Mouse (Mus musculus) heart, postnatal 0 days (tissue): ENCODE measurements around the gene Msh3.

Source experiments
- CTCF ChIP-seq: IDR thresholded peaks from 2 replicates; pipeline ENCODE4 v1.5.1; 2016; ENCODE audit warnings: antibody characterized with exemption, control low read depth, low read depth
- EP300 ChIP-seq: IDR thresholded peaks from 2 replicates; pipeline ENCODE4 v1.6.1; 2016; ENCODE audit warnings: antibody characterized with exemption, low read depth

DNA sequence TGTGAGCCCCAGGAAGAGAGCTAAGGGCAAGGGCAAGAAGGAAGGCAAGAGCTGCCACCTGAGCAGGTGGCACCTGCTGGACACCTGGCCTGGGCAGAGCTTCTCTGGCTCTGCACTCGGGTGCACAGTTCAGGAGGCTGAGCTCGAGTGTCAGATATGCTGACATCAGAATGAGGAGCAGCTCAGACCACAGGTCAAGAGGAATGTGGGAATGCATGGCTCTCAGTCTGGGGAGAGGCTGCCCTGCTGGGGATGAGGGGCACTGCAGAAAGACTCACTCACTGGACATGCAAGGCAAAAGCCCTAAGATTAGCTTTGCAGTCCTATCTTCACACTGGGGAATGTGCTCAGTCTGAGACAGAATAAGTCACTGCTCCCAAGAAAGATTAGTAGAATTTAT, 47.3 kb upstream of the Msh3 start:
- TF ChIP-seq CTCF (no peak), EP300 (no peak)
